Mouse (Mus musculus): ENCODE data around the gene Epha8. TPM values are rescaled to one million over a fixed set of nuclear protein-coding genes. Genes with fewer than 3 reads are reported as not detected.

Gene Epha8
- polyA plus RNA-seq, 1 experiment from 2014 or later, result 5.0 TPM

DNA sequence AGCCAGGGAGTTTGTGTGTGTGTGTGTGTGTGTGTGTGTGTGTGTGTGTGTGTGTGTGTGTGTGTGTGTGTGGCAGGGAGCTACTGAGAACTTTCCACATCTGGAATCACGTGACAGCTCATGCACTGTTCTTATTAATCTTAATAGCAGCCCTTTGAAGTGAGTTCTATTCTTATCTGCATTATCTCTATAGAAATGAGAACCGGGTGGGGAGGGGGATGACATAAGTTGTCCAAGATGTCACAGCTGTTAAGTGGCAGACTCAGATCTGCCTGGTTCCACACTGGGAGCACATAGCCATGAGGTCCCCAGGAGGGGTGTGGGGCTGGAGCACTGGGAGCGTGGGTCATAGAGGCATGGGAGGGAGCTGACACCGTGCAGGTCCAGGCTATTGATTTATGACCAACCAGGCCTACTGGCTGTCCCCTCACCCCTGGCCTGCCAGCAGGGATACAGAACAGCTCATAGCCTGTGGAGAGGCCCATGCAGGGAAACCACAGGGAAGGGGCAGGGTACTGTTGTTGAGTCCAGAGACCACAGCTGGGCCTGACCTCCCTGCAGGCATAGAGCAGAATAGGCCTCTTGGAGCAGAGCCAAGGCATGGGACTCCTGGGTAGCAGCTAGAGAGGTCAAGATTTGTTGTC lies 5.1 kb upstream of the Epha8 start:
- Histone ChIP-seq H3K4me1 (ENCODE audit: control insufficient read depth, insufficient read depth, low read length) (peaks cover 48% of the 10 kb centered on the region), H3K36me3 (ENCODE audit: control insufficient read depth, insufficient read depth, low read length) (no peaks in the 10 kb centered on the region), H3K4me3 (ENCODE audit: low read depth, low read length) (no peak overlapping the region), H3K27me3 (ENCODE audit: control insufficient read depth, insufficient read depth, low read length) (peaks cover 75% of the 10 kb centered on the region), H3K9ac (ENCODE audit: low read length) (no peak overlapping the region), H3K9me3 (ENCODE audit: control insufficient read depth, low read length) (no peaks in the 10 kb centered on the region), H3K27ac (ENCODE audit: low read depth, low read length) (no peak overlapping the region), H3K4me2 (no peak overlapping the region)
- DNase-seq (ENCODE audit: low spot score, missing footprints) (no peak), ATAC-seq (ENCODE audit: low FRiP score) (no peak)
- WGBS, result 39% methylated on average over 4 of the region's 4 CpGs

DNA sequence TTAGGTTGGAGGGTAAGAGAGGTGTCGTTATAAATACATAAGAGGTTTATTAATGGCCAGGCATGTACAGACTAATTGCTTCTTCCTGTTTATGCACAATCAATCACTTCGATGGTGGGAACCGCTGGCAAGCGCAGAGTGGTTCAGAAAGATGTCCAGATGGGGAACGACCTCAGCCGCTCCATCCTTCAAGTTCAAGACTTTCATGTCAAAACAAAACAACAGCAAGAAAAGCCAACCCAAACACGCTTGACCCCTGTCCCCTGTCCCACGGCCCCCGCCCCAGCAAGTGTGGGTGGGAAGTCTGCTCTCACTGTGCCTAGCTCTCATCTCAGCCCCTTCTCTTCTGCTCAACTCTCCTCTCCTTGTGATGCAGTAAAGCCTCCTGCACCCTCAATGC lies 4.0 kb upstream of the Epha8 start:
- no peak overlapping the region for H3K4me3 ChIP-seq (ENCODE audit: low read depth, low read length)
- no peak overlapping the region for H3K9ac ChIP-seq (ENCODE audit: low read length)
- H3K9me3 ChIP-seq (ENCODE audit: control insufficient read depth, low read length), result no peaks in the 10 kb centered on the region
- no peak overlapping the region for H3K4me2 ChIP-seq
- H3K27me3 ChIP-seq (ENCODE audit: control insufficient read depth, insufficient read depth, low read length), result peaks cover 84% of the 10 kb centered on the region
- 80% methylated on average over 9 of the region's 9 CpGs for WGBS
- no peaks in the 10 kb centered on the region for H3K36me3 ChIP-seq (ENCODE audit: control insufficient read depth, insufficient read depth, low read length)
- ATAC-seq (ENCODE audit: low FRiP score), result no peak
- H3K4me1 ChIP-seq (ENCODE audit: control insufficient read depth, insufficient read depth, low read length), result peaks cover 40% of the 10 kb centered on the region
- H3K27ac ChIP-seq (ENCODE audit: low read depth, low read length), result no peak overlapping the region
- DNase-seq (ENCODE audit: low spot score, missing footprints), result no peak

DNA sequence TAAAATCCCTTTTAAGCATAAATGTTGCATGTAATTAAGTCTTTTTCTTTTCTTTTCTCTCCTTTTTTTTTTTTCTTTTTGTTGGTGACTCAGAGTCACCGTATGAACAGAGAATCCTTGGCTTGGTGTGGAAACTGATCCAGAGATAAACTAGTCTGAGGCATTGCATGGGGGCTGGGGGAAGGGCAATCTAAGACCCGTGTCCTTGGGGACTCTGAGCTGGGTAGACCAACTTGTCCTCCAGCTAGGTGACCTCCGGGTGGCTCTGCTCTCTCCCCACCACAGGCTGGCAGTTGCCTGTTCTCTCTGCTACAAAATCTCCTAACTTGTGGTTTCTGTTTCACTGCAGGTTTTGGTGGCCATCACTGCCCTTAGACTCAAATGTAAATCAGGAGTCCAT lies 3.5 kb upstream of the Epha8 start:
- Histone ChIP-seq H3K27me3 (ENCODE audit: control insufficient read depth, insufficient read depth, low read length) (peaks cover 89% of the 10 kb centered on the region), H3K27ac (ENCODE audit: low read depth, low read length) (no peak overlapping the region), H3K4me1 (ENCODE audit: control insufficient read depth, insufficient read depth, low read length) (peaks cover 37% of the 10 kb centered on the region), H3K4me3 (ENCODE audit: low read depth, low read length) (no peak overlapping the region), H3K4me2 (no peak overlapping the region), H3K9me3 (ENCODE audit: control insufficient read depth, low read length) (no peaks in the 10 kb centered on the region), H3K9ac (ENCODE audit: low read length) (no peak overlapping the region), H3K36me3 (ENCODE audit: control insufficient read depth, insufficient read depth, low read length) (no peaks in the 10 kb centered on the region)
- no peak for DNase-seq (ENCODE audit: low spot score, missing footprints)
- 62% methylated on average over 3 of the region's 3 CpGs for WGBS
- ATAC-seq (ENCODE audit: low FRiP score), result no peak

DNA sequence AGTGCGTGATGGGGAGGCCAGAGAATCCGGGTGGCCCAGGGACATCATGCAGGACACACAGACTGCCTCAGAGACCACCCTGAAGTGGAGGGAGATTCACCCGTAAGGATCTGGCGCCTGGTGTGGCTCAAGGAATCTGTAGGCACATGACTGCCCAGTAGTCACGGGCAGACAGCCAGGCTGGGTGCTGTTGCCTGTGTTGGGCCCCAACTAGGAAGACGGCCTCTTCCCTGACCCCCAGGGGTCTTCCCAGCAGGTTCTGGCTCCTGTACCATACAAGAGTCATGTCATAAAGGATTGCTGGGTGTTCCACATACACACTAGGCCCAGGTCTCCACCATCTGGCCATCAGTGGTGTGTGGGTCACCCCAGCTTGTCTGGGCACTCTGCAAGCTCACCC lies 2.1 kb downstream of the Epha8 start:
- Histone ChIP-seq H3K4me2 (peak overlapping the region; percentile 9; the same call in 1 of the 2 replicates), H3K27ac (ENCODE audit: low read depth, low read length) (no peak overlapping the region), H3K4me3 (ENCODE audit: low read depth, low read length) (no peak overlapping the region), H3K4me1 (ENCODE audit: control insufficient read depth, insufficient read depth, low read length) (peaks cover 12% of the 10 kb centered on the region), H3K36me3 (ENCODE audit: control insufficient read depth, insufficient read depth, low read length) (no peaks in the 10 kb centered on the region), H3K9me3 (ENCODE audit: control insufficient read depth, low read length) (no peaks in the 10 kb centered on the region), H3K9ac (ENCODE audit: low read length) (no peak overlapping the region), H3K27me3 (ENCODE audit: control insufficient read depth, insufficient read depth, low read length) (peaks cover 85% of the 10 kb centered on the region)
- 59% methylated on average over 6 of the region's 6 CpGs for WGBS
- DNase-seq (ENCODE audit: low spot score, missing footprints) (no peak), ATAC-seq (ENCODE audit: low FRiP score) (no peak)

DNA sequence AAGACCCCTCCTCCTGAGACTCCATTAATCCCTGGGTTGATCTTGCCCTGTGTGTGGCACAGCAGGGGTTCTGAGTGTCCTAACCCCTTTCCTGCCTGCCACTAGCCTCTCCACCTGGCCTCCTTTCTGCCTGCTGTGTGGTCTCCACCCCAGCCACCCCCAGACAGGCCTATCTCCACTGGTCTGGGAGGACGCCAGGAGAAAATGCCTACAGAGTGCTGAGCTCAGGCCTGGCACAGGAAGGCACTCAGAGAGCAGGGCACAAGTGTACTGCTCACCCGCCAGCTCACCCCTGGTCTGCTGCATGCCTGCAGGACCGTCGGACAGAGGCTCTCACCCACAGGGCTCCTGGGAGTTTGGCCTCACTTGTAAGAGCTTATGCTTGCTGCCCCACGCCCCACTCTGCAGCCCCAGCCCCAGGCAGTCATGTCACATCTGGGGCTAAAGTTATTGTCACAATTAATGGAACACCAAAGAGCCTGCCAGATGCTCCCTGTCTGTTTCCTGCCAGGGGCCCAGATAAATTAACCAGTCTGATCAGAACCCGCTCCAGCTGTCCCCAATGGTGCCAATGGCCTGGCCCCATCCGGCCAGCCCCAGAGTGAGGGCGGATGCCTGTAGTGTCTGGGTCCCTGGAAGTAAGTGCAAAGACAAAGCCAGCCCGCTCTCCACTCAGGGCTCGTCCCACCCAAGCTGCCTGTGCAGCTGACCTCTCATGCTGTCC lies 7.2 kb downstream of the Epha8 start:
- Histone ChIP-seq H3K9ac (ENCODE audit: low read length) (no peak overlapping the region), H3K4me2 (no peak overlapping the region), H3K4me1 (ENCODE audit: control insufficient read depth, insufficient read depth, low read length) (peaks cover 3% of the 10 kb centered on the region), H3K27me3 (ENCODE audit: control insufficient read depth, insufficient read depth, low read length) (peaks cover 54% of the 10 kb centered on the region), H3K9me3 (ENCODE audit: control insufficient read depth, low read length) (no peaks in the 10 kb centered on the region), H3K4me3 (ENCODE audit: low read depth, low read length) (no peak overlapping the region), H3K36me3 (ENCODE audit: control insufficient read depth, insufficient read depth, low read length) (no peaks in the 10 kb centered on the region), H3K27ac (ENCODE audit: low read depth, low read length) (no peak overlapping the region)
- ATAC-seq (ENCODE audit: low FRiP score), result no peak
- WGBS, result 41% methylated on average over 10 of the region's 10 CpGs
- DNase-seq (ENCODE audit: low spot score, missing footprints), result no peak

DNA sequence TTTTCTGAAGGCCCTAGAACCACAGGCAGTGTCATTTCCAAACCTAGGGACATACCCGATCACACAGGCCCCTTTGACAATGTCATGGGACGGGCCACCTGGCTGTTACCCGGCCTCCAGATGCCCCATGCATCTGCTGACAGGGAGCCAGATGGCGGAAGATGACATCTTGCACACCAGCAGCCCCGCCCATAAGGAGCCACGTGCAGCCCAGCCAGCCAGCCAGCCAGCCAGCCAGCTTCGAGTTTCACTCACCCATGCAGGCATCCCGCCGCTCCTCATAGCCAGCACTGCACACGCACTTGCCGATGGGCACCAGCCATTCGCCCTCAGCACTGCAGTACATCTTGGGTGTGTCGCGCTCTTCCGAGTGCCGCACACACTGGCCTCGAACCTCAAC lies 11.2 kb downstream of the Epha8 start:
- H3K4me1 ChIP-seq (ENCODE audit: control insufficient read depth, insufficient read depth, low read length), result peaks cover 14% of the 10 kb centered on the region
- H3K27me3 ChIP-seq (ENCODE audit: control insufficient read depth, insufficient read depth, low read length), result peaks cover 38% of the 10 kb centered on the region
- H3K9ac ChIP-seq (ENCODE audit: low read length), result no peak overlapping the region
- no peaks in the 10 kb centered on the region for H3K36me3 ChIP-seq (ENCODE audit: control insufficient read depth, insufficient read depth, low read length)
- 75% methylated on average over 17 of the region's 17 CpGs for WGBS
- no peak overlapping the region for H3K27ac ChIP-seq (ENCODE audit: low read depth, low read length)
- no peak overlapping the region for H3K4me3 ChIP-seq (ENCODE audit: low read depth, low read length)
- H3K4me2 ChIP-seq, result no peak overlapping the region
- ATAC-seq (ENCODE audit: low FRiP score), result no peak
- DNase-seq (ENCODE audit: low spot score, missing footprints), result no peak
- no peaks in the 10 kb centered on the region for H3K9me3 ChIP-seq (ENCODE audit: control insufficient read depth, low read length)

DNA sequence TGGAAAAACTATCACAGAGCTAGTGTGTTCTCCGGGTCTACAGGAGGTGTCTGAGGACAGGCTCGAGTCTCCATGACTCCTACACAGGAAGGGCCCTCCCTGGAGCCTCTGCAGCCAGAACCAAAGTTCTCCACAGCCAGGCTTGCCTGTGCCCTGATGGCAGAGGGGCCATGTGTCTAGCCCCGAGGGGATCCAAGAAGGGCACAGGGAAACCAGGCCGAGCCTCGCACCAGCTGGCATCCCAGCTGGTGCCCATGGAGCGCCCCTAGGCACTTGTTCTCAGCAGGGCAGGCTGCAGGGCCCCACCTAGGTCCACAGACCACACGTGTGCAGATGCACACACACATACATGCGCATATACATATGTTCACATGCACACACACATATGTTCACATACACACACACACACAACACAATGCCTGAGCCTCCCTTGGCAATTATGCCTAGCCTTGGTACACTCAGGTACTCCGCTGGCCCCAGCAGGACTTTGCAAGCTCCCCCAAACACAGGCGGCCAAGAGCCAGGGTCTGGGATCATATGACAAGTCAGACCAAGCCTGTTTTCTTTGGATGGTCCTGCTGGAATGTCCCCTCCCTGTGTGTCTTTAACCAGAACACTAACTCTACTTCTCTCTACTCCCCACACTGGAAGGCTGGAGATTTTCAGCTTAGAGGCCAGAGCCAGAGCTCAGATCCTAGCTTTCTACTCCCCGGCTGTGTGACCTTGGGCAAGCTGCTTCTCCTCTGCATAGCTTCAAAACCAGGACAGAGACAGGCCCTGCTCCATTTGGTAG lies 11.9 kb downstream of the Epha8 start:
- no peak overlapping the region for H3K27ac ChIP-seq (ENCODE audit: low read depth, low read length)
- WGBS, result 79% methylated on average over 11 of the region's 11 CpGs
- H3K27me3 ChIP-seq (ENCODE audit: control insufficient read depth, insufficient read depth, low read length), result peaks cover 37% of the 10 kb centered on the region
- DNase-seq (ENCODE audit: low spot score, missing footprints), result no peak
- no peak overlapping the region for H3K4me3 ChIP-seq (ENCODE audit: low read depth, low read length)
- no peaks in the 10 kb centered on the region for H3K9me3 ChIP-seq (ENCODE audit: control insufficient read depth, low read length)
- ATAC-seq (ENCODE audit: low FRiP score), result no peak
- H3K36me3 ChIP-seq (ENCODE audit: control insufficient read depth, insufficient read depth, low read length), result no peaks in the 10 kb centered on the region
- H3K4me1 ChIP-seq (ENCODE audit: control insufficient read depth, insufficient read depth, low read length), result peaks cover 14% of the 10 kb centered on the region
- no peak overlapping the region for H3K4me2 ChIP-seq
- H3K9ac ChIP-seq (ENCODE audit: low read length), result no peak overlapping the region

DNA sequence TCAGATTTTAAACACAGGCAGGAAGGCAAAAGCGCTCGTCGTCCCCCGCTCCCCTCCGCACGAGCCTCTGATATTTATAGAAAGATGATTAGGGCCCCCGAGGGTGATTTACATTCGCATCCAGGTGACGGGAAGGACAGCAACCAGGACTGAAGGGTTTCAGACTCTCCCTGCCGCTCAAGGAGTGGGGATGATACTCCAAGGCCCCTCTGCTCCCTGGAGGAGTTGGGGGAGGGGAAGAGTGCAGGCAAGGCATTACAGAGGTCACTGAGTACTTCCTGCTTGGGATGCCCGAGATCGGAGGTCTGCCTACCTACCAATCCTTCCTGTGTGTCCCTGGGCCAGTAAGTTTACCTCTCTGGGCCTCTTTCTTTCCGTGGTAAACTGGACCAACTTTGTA lies 13.4 kb downstream of the Epha8 start:
- Histone ChIP-seq H3K27ac (ENCODE audit: low read depth, low read length) (no peak overlapping the region), H3K4me2 (no peak overlapping the region), H3K27me3 (ENCODE audit: control insufficient read depth, insufficient read depth, low read length) (peaks cover 29% of the 10 kb centered on the region), H3K4me1 (ENCODE audit: control insufficient read depth, insufficient read depth, low read length) (peaks cover 10% of the 10 kb centered on the region), H3K9ac (ENCODE audit: low read length) (no peak overlapping the region), H3K9me3 (ENCODE audit: control insufficient read depth, low read length) (no peaks in the 10 kb centered on the region), H3K36me3 (ENCODE audit: control insufficient read depth, insufficient read depth, low read length) (no peaks in the 10 kb centered on the region), H3K4me3 (ENCODE audit: low read depth, low read length) (no peak overlapping the region)
- WGBS, result 31% methylated on average over 13 of the region's 13 CpGs
- DNase-seq (ENCODE audit: low spot score, missing footprints), result no peak
- no peak for ATAC-seq (ENCODE audit: low FRiP score)

DNA sequence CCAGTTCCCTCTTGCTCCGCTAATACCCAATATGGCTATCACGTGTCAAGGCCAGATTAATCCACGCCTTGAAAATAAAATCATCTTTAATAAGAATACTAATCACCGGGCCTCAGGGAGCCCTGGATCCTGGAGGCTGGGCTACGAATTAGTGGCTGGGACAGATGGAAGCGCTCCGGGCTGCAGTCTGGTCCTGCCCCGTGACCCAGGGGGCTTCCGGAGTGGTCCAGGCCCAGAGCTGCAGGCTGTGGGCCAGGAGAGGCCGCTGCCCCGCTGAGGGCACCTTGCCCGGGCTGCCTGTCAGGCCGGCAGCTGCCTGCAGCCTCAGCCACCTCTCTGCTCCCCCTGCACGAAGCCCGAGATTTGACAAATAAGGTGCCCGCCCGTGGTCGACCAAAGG lies 13.9 kb downstream of the Epha8 start:
- WGBS, result 32% methylated on average over 18 of the region's 18 CpGs
- peaks cover 10% of the 10 kb centered on the region for H3K4me1 ChIP-seq (ENCODE audit: control insufficient read depth, insufficient read depth, low read length)
- H3K9ac ChIP-seq (ENCODE audit: low read length), result no peak overlapping the region
- no peak overlapping the region for H3K27ac ChIP-seq (ENCODE audit: low read depth, low read length)
- H3K27me3 ChIP-seq (ENCODE audit: control insufficient read depth, insufficient read depth, low read length), result peaks cover 25% of the 10 kb centered on the region
- no peaks in the 10 kb centered on the region for H3K9me3 ChIP-seq (ENCODE audit: control insufficient read depth, low read length)
- no peak overlapping the region for H3K4me2 ChIP-seq
- DNase-seq (ENCODE audit: low spot score, missing footprints) (no peak), ATAC-seq (ENCODE audit: low FRiP score) (0 out of 2 replicates have a peak, but pooled peaks have one; percentile 46)
- no peak overlapping the region for H3K4me3 ChIP-seq (ENCODE audit: low read depth, low read length)
- H3K36me3 ChIP-seq (ENCODE audit: control insufficient read depth, insufficient read depth, low read length), result no peaks in the 10 kb centered on the region

Data from midbrain, embryonic 11.5 days (tissue).